Mouse (Mus musculus) ES-E14 (cell line): ENCODE measurements around the gene Hsp90b1. TPM values are rescaled to one million over a fixed set of nuclear protein-coding genes. Genes with fewer than 3 reads are reported as not detected.

Source experiments
- DNase-seq: peaks from one replicate; pipeline ENCODE4 v3.0.0-alpha.2; 2013; ENCODE audit warnings: low read depth, low spot score
- H3K27ac ChIP-seq: 2 replicates; pipeline ENCODE4 v1.5.1; 2012; ENCODE audit warnings: low read depth, mild to moderate bottlenecking, low read length, moderate library complexity, mixed read lengths; ENCODE audit not compliant: poor library complexity, insufficient read depth, severe bottlenecking
- H3K36me3 ChIP-seq: 2 replicates; pipeline ENCODE4 v1.6.1; 2012; ENCODE audit warnings: mild to moderate bottlenecking, low read length, moderate library complexity, mixed read lengths; ENCODE audit not compliant: control insufficient read depth, poor library complexity, insufficient read depth, severe bottlenecking
- H3K4me1 ChIP-seq, 2 experiments: fragments of 150-350 bp in 1 of 2; sonication (generic) in 1 of 2; 2 replicates each; pipeline ENCODE4 v1.6.1; 2012; ENCODE audit warnings: low read length in 2 of 2, mild to moderate bottlenecking in 1 of 2, mixed read lengths in 1 of 2; ENCODE audit not compliant: control insufficient read depth in 2 of 2, insufficient read depth in 2 of 2, poor library complexity in 1 of 2
- H3K4me3 ChIP-seq, 2 experiments: fragments of 150-350 bp in 1 of 2; sonication (generic) in 1 of 2; 2 replicates each; pipeline ENCODE4 v1.5.1; 2012; ENCODE audit warnings: low read length in 2 of 2, low read depth in 1 of 2, mild to moderate bottlenecking in 1 of 2, mixed read lengths in 1 of 2; ENCODE audit not compliant: insufficient read depth in 1 of 2, poor library complexity in 1 of 2, severe bottlenecking in 1 of 2
- H3K9ac ChIP-seq: 2 replicates; pipeline ENCODE4 v1.6.1; 2012; ENCODE audit warnings: low read depth, mild to moderate bottlenecking, low read length, mixed read lengths; ENCODE audit not compliant: poor library complexity, insufficient read depth, severe bottlenecking
- H3K9me3 ChIP-seq: fragments of 150-350 bp; sonication (generic); 2 replicates; pipeline ENCODE4 v1.6.1; 2012; ENCODE audit warnings: low read depth, mild to moderate bottlenecking, low read length; ENCODE audit not compliant: control insufficient read depth, insufficient read depth
- CHD2 ChIP-seq: IDR thresholded peaks from 2 replicates; pipeline ENCODE4 v1.6.1; 2014; ENCODE audit warnings: mild to moderate bottlenecking, low read depth, low read length, inconsistent platforms
- HCFC1 ChIP-seq: IDR thresholded peaks from 2 replicates; pipeline ENCODE4 v1.6.1; 2012; ENCODE audit warnings: low read length, inconsistent platforms, borderline replicate concordance; ENCODE audit not compliant: insufficient read depth
- MAFK ChIP-seq: IDR thresholded peaks from 2 replicates; pipeline ENCODE4 v1.6.1; 2014; ENCODE audit warnings: mild to moderate bottlenecking, low read depth, low read length, inconsistent platforms; ENCODE audit not compliant: insufficient read depth
- ZC3H11A ChIP-seq: IDR thresholded peaks from 2 replicates; pipeline ENCODE4 v1.6.1; 2012; ENCODE audit warnings: low read depth, mild to moderate bottlenecking, inconsistent platforms, low read length, borderline replicate concordance
- ZNF384 ChIP-seq: IDR thresholded peaks from 2 replicates; pipeline ENCODE4 v1.6.1; 2012; ENCODE audit warnings: low read depth, low read length, inconsistent platforms
- in situ Hi-C, 2 experiments: fragments of 600-800 bp; cut with MboI; formaldehyde crosslinking; loops; one replicate each; pipeline ENCODE4 v1.15.1; 2025; ENCODE audit warnings: low sequenced_read_pairs in 2 of 2, inconsistent platforms in 1 of 2; ENCODE audit not compliant: unreplicated experiment in 2 of 2
- total RNA-seq: library from RNA; depleted of rRNA; stranded (reverse); fragments of 300-350 nt; gene quantifications from 2 replicates; pipeline ENCODE4 v1.2.3, GENCODE M21; 2012; rRNA removed

The Hsp90b1 gene
- total RNA-seq = 876 and 957 TPM in 2 replicates

DNA sequence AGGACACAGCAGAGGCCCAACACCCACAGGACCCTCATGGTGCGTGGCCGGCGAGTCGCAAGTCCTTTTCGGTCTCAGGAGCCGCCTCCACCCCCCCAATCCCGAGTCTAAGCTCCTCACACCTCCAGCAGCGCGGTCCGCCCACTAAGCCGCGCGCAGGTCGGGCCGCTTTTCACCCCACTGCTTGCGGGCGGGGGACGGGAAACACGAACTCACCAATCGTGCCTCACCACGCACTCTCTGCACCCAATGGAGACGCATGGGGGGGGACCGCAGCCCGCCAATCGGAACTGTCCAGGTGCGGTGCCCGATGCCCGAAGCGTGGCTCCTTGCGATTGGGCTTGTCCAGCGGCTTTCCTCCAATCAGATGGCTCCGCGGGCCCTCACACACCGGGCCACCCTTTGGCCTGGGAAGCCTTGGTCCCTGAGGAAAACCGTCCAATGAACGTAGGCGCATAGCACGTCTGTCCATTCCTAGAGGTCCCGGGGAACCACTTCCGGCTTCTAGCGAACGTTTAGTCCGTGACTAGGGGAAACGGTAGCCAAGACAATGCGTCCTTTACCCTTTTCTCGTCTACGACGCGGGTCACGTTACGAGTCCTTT, at the start of gene Hsp90b1, which contains the start of gene Ttc41:
Gene Hsp90b1 (minus strand): TSS at position 192 of the 604 bp plus-strand sequence.
Gene Ttc41 (plus strand): TSS at position 494 of the 604 bp plus-strand sequence.
- in situ Hi-C loops = no loop called here
- Histone ChIP-seq H3K9ac (peak within 1 kb of the TSS; percentile 98), H3K27ac (peak within 1 kb of the TSS; percentile 78), H3K4me3 (peak within 1 kb of the TSS; percentile 93 to 94), H3K9me3 (no peaks in the 10 kb centered on the region), H3K36me3 (peaks cover 31% of the 10 kb centered on the region), H3K4me1 (peaks cover 0 to 2% of the 10 kb centered on the region in 2 experiments; a peak in 1 of 4 replicates)
- TF ChIP-seq HCFC1 = no peak
- TF ChIP-seq CHD2 = peak; percentile 83
- peak; percentile 97 for DNase-seq

DNA sequence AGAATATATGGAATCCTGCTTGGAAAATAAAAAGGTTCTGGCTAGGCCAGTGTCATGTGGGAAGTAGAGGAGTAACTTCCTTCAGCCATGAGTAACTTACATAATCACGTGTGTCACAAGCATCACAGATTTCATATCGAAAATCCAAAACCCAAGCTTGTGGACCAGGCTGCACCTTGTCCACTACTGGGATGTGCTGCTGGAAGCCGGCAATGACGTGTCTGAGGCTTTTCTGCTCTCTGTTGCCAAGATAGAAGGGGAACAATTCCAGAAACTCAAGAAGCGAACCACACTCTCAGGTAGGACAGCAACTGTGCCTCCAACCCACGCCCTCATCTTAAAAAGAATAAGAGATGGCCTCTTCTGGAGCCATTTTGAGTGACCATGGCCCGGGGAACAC, 39.0 kb upstream of the Hsp90b1 start:
- in situ Hi-C loops = no loop called here
- TF ChIP-seq CHD2 = no peak
- TF ChIP-seq ZNF384 = no peak
- no peak for TF ChIP-seq MAFK
- TF ChIP-seq HCFC1 = no peak
- TF ChIP-seq ZC3H11A = no peak
- Histone ChIP-seq H3K9me3 (no peaks in the 10 kb centered on the region), H3K4me1 (no peaks in the 10 kb centered on the region), H3K4me3 (no peak overlapping the region), H3K36me3 (no peaks in the 10 kb centered on the region), H3K27ac (no peak overlapping the region), H3K9ac (no peak overlapping the region)
- no peak for DNase-seq

GRCm38 (mm10) chr10:86742918-86743317, 37.6 kb upstream of the Hsp90b1 start:
- no peaks in the 10 kb centered on the region for H3K9me3 ChIP-seq

GRCm38 (mm10) chr10:86735036-86735435, 29.7 kb upstream of the Hsp90b1 start:
- Histone ChIP-seq H3K27ac (no peak overlapping the region), H3K9me3 (no peaks in the 10 kb centered on the region), H3K9ac (no peak overlapping the region), H3K4me3 (no peak overlapping the region), H3K36me3 (no peaks in the 10 kb centered on the region), H3K4me1 (peaks cover 0 to 3% of the 10 kb centered on the region in 2 experiments; a peak in 2 of 4 replicates)
- DNase-seq = no peak
- TF ChIP-seq ZC3H11A = no peak
- TF ChIP-seq CHD2 = no peak
- no peak for TF ChIP-seq MAFK
- no peak for TF ChIP-seq HCFC1
- no peak for TF ChIP-seq ZNF384
- in situ Hi-C loops = no loop called here

More at GRCm38 (mm10) chr10:86742918-86743317, 37.6 kb upstream of the Hsp90b1 start:
- TF ChIP-seq HCFC1 (no peak), ZC3H11A (no peak), MAFK (no peak), ZNF384 (no peak), CHD2 (no peak)
- Histone ChIP-seq H3K4me3 (no peak overlapping the region), H3K27ac (no peak overlapping the region), H3K4me1 (no peaks in the 10 kb centered on the region), H3K9ac (no peak overlapping the region), H3K36me3 (no peaks in the 10 kb centered on the region)
- in situ Hi-C loops = no loop called here
- DNase-seq = no peak

DNA sequence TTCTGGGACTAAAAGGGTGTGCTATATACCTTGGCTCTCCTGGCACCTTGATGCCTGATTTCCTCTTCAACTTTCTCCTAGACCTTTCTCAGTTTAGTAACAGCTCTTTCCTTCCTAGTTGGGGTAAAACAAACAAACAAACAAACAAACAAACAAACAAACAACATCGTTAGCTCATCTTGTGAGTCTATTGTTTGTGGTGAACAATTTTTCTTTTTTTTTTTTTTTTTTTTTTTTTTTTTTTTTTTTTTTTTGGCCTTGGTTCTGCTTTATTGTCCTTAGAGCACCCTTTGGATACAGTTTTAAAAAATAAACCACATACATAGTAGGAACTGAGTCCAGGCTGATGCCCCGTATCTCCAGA, 26.2 kb upstream of the Hsp90b1 start:
- Histone ChIP-seq H3K9me3 (no peaks in the 10 kb centered on the region), H3K9ac (no peak overlapping the region), H3K4me1 (peaks cover 0 to 3% of the 10 kb centered on the region in 2 experiments; a peak in 2 of 4 replicates), H3K27ac (no peak overlapping the region), H3K4me3 (no peak overlapping the region), H3K36me3 (no peaks in the 10 kb centered on the region)
- in situ Hi-C loops = no loop called here
- TF ChIP-seq ZNF384 (peak; percentile 51), MAFK (no peak), CHD2 (no peak), HCFC1 (no peak), ZC3H11A (no peak)
- DNase-seq = no peak
